Mouse (Mus musculus) liver, embryonic 14.5 days (tissue): ENCODE measurements at regions not wholly inside any gene's neighbourhood (a gene's known extent, or its start where the extent isn't known, plus 50 kb on each side); places are given as distances from the start of the nearest gene placed in this dataset.
"Not testable (repeated sequence)": the region's sequence is repeated elsewhere in the genome, so short reads cannot be mapped to it uniquely, and the experiment has no call there.

Experiments used
- ATAC-seq: fragments of 200-750 bp; cut with Nextera tagmentation; 2 replicates; pipeline ENCODE4 v1.8.0; 2017; ENCODE audit warnings: moderate number of reproducible peaks, mild to moderate bottlenecking, moderate library complexity; ENCODE audit not compliant: insufficient read depth
- DNase-seq, 3 experiments: peaks; one replicate each; pipeline ENCODE4 v3.0.0-alpha.2; 2012 to 2013; ENCODE audit warnings: low read depth in 3 of 3, low spot score in 3 of 3
- H3K27ac ChIP-seq: fragments of 300-500 bp; sonication (generic); 2 replicates; pipeline ENCODE4 v1.5.1; 2014; ENCODE audit warnings: moderate library complexity, mild to moderate bottlenecking, control low read depth, inconsistent platforms
- H3K27me3 ChIP-seq: fragments of 300-500 bp; sonication (generic); 2 replicates; pipeline ENCODE4 v1.6.1; 2014; ENCODE audit warnings: mild to moderate bottlenecking, low read length, moderate library complexity; ENCODE audit not compliant: control insufficient read depth, insufficient read depth
- H3K36me3 ChIP-seq: fragments of 300-500 bp; sonication (generic); replicated peaks from 2 replicates; pipeline ENCODE4 v1.6.1; 2014; ENCODE audit warnings: low read depth; ENCODE audit not compliant: control insufficient read depth, insufficient read depth
- H3K4me1 ChIP-seq, 2 experiments: fragments of 200-500 bp in 1 of 2; fragments of 300-500 bp in 1 of 2; sonication (generic) in 1 of 2; replicated peaks; 2 replicates each; pipeline ENCODE4 v1.6.1; 2012 to 2014; ENCODE audit warnings: antibody characterized with exemption in 1 of 2, inconsistent platforms in 1 of 2, low read length in 1 of 2; ENCODE audit not compliant: control insufficient read depth in 2 of 2, insufficient read depth in 2 of 2
- H3K4me2 ChIP-seq: fragments of 300-500 bp; sonication (generic); 2 replicates; pipeline ENCODE4 v1.6.1; 2014; ENCODE audit warnings: low read depth, mild to moderate bottlenecking, control low read depth, moderate library complexity
- H3K4me3 ChIP-seq, 2 experiments: fragments of 200-500 bp in 1 of 2; fragments of 300-500 bp in 1 of 2; sonication (generic) in 1 of 2; 2 replicates each; pipeline ENCODE4 v1.5.1; 2012 to 2014; ENCODE audit warnings: low read depth in 2 of 2, low read length in 2 of 2, mild to moderate bottlenecking in 2 of 2, control low read depth in 1 of 2, inconsistent platforms in 1 of 2, moderate library complexity in 1 of 2; ENCODE audit not compliant: insufficient read depth in 1 of 2
- H3K9ac ChIP-seq: fragments of 300-500 bp; sonication (generic); replicated peaks from 2 replicates; pipeline ENCODE4 v1.6.1; 2014; ENCODE audit warnings: mild to moderate bottlenecking, control low read depth, moderate library complexity
- H3K9me3 ChIP-seq: fragments of 300-500 bp; sonication (generic); 2 replicates; pipeline ENCODE4 v1.6.1; 2016; ENCODE audit warnings: low read length, mixed read lengths; ENCODE audit not compliant: control insufficient read depth
- CTCF ChIP-seq: IDR thresholded peaks from 2 replicates; pipeline ENCODE4 v1.5.1; 2016; ENCODE audit warnings: antibody characterized with exemption, low read depth, control low read depth
- EP300 ChIP-seq: IDR thresholded peaks from 2 replicates; pipeline ENCODE4 v1.6.1; 2016; ENCODE audit warnings: antibody characterized with exemption, low read depth
- WGBS: fragments of 180-500 bp; shearing (Covaris S2); extraction: QIAGEN DNeasy Blood & Tissue Kit; methylation state at CpG from one replicate; pipeline ENCODE4 v1.1.7; 2014; ENCODE audit not compliant: insufficient replicate concordance; 5-methylcytosine and 5-hydroxymethylcytosine counted together

DNA sequence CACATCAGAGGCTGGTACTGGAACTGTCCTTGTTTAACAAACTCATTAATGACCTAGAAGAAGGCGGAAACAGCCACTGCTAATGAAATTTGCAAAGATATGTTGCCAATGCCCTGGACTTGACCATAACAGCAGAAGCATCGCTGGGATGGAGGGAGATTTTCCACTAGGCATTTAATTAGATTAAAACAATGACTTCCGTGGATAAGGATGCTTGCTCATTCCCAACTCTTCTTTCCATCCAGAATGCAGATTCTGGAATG is 77.6 kb upstream of the Fam78b start:
- Histone ChIP-seq H3K4me2 (no peak overlapping the region), H3K36me3 (no peaks in the 10 kb centered on the region), H3K4me3 (no peak overlapping the region), H3K27ac (no peak overlapping the region), H3K4me1 (no peaks in the 10 kb centered on the region), H3K9me3 (no peaks in the 10 kb centered on the region), H3K27me3 (no peaks in the 10 kb centered on the region), H3K9ac (no peak overlapping the region)
- ATAC-seq: no peak
- WGBS: 52% methylated on average over 3 of the region's 3 CpGs
- DNase-seq: no peak
- TF ChIP-seq EP300: no peak
- TF ChIP-seq CTCF: no peak

DNA sequence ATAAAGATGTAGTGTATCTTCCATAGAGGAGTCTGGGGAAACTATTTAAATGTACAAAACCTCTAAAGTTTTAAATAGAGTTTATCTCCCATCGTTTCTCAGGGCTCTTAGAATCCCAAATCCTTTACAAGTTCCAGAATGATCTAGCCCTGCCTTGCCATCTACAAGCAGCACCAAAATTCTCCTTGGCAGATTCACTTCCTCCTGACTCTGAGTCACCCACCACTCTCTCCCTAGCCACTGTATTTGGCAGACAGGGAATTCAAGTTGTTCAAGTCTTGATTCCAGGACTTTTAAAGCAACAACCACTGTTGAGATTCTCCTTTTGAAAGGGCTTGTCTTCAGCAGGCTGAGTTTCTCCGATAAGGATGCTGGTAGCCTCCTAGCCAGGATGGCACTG is 77.1 kb upstream of the Fam78b start:
- DNase-seq: no peak

DNA sequence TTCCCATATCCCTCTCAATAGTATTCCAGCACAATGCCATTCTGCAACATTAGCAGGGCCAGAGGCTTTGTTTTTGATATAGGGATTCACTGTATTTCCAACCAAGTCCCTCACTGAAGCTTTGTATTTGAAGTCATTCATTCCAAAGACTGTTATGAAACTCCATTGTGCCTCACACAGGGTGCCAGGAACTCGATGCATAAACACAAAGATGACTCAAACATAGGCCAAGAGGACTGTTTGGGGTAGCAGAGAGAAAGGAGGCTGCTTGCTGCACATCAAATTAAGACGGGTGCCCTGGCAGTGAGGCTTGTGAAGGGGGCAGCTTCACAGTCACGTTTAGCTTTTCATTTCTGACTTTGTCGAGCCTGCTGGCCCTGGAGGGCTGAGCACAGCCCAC is 75.1 kb upstream of the Fam78b start:
- no peak overlapping the region for H3K4me2 ChIP-seq
- H3K36me3 ChIP-seq: no peaks in the 10 kb centered on the region
- DNase-seq (no peak), ATAC-seq (no peak)
- TF ChIP-seq EP300 (no peak), CTCF (no peak)
- 32% methylated on average over 4 of the region's 4 CpGs for WGBS
- no peaks in the 10 kb centered on the region for H3K9me3 ChIP-seq
- no peak overlapping the region for H3K27ac ChIP-seq
- H3K27me3 ChIP-seq: no peaks in the 10 kb centered on the region
- H3K9ac ChIP-seq: no peak overlapping the region
- H3K4me3 ChIP-seq: no peak overlapping the region
- H3K4me1 ChIP-seq: no peaks in the 10 kb centered on the region

More for the DNA sequence above, 77.1 kb upstream of the Fam78b start:
- Histone ChIP-seq H3K9me3 (no peaks in the 10 kb centered on the region), H3K27ac (no peak overlapping the region), H3K4me2 (no peak overlapping the region), H3K9ac (no peak overlapping the region), H3K4me3 (no peak overlapping the region), H3K27me3 (no peaks in the 10 kb centered on the region), H3K36me3 (no peaks in the 10 kb centered on the region), H3K4me1 (no peaks in the 10 kb centered on the region)
- no peak for ATAC-seq
- WGBS: 66% methylated on average over 2 of the region's 2 CpGs
- TF ChIP-seq EP300: no peak
- TF ChIP-seq CTCF: no peak

DNA sequence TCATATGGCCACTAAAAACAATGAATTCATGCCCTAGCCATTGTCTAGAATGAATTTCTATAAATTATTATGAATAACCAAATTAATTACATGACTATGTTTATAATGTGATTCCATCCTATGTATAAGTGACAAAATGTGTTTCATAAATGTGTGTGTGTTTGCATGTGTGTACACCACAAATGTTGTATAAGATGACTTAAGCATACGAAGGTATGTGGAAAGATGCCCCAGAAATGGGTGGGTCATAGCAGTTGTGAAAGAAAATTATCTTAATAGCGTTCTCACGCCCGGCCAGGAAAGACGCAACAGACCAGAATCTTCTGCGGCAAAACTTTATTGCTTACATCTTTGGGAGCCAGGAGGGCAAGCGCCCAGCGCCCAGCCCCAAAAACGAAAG is 61.5 kb upstream of the Fam78b start:
- 63% methylated on average over 9 of the region's 9 CpGs for WGBS
- H3K36me3 ChIP-seq, H3K9ac ChIP-seq, DNase-seq, H3K4me2 ChIP-seq, H3K4me3 ChIP-seq, H3K9me3 ChIP-seq, H3K27me3 ChIP-seq, H3K4me1 ChIP-seq, ATAC-seq, H3K27ac ChIP-seq: not testable (repeated sequence)

DNA sequence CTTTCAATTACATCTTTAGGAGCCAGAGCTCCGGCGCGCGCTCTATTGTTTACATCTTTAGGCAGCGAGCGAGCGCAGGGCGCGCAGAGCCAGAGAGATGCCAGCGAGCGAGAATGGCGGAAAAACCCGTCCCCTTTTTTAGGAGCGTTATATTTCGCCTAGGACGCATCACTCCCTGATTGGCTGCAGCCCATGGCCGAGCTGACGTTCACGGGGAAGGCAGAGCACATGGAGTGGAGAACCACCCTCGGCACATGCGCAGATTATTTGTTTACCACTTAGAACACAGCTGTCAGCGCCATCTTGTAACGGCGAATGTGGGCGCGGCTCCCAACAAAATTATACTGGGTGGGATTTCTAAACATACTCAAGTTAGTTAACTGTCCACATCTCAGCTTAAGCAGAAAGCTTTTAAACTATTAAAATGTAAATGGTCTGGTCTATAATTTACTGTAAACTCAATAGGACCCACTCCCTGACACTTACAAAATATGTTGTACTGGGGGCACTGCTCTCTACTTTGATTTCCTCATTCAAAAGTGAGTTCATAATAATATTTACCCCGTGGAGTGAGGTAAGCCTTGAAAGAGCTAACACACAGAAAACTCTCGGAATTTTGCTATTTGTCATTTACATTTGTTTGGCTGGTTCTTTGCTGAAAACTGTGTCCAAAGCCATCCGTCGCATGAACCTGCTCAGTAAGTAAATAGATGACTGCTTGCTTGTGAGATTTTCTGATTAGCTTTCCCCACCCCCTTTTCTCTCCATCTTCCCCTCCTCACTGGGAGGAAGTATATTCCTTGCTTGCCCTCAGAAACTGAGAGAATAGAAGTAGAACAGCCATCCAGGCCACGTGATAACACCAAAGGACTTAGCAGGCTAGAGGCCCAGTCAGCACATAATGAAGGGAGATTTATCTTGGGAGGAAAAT is 60.8 kb upstream of the Fam78b start:
- not testable (repeated sequence) for DNase-seq, H3K4me1 ChIP-seq, H3K27ac ChIP-seq, H3K4me3 ChIP-seq, ATAC-seq, H3K9ac ChIP-seq, H3K9me3 ChIP-seq, H3K27me3 ChIP-seq, H3K4me2 ChIP-seq, H3K36me3 ChIP-seq
- 49% methylated on average over 31 of the region's 31 CpGs for WGBS
